Mouse (Mus musculus): ENCODE measurements around the gene Poln. TPM values are rescaled to one million over a fixed set of nuclear protein-coding genes. Genes with fewer than 3 reads are reported as not detected.
A peak's percentile ranks its signal among the peaks of the same experiment; 100 is the strongest.

Poln gene
- polyA plus RNA-seq, 2 experiments: 1.3 to 1.7 TPM

DNA sequence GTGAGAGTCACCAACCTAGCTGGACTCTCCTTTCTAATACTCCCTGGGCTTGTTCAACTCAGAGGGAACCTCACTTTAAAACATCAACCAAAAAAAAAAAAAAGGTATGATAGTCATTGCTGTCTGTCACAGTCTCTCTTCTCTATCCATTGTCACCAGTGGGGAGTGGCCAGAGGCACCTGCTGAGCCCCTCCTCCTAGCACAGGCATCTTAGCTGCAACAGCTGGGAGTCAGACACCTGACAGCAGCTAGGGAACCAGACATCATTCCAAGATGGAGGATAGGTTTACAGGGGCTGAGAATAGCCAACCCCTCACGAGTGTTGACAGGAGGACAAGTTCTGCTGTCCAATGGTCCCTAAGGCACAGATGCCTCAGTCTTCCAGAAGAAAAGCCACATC, 25.2 kb upstream of the Poln start:
- no peak for TF ChIP-seq POLR2A (IDR thresholded peaks at IDR 0.05; ENCODE audit: borderline replicate concordance, extremely low read depth, insufficient read depth, insufficient read length)
- Histone ChIP-seq H3K36me3 (ENCODE audit: control insufficient read depth, insufficient read depth, low read length) (no peaks in the 10 kb centered on the region), H3K4me2 (replicated peaks; ENCODE audit: low read depth, low read length, severe bottlenecking) (no peak overlapping the region), H3K4me3 (replicated peaks; ENCODE audit: low read length) (no peak overlapping the region), H3K9ac (ENCODE audit: low read depth, low read length, severe bottlenecking) (no peak overlapping the region), H3K9me3 (ENCODE audit: control insufficient read depth, low read length) (no peaks in the 10 kb centered on the region), H3K4me1 (ENCODE audit: control insufficient read depth, insufficient read depth, low read length) (no peaks in the 10 kb centered on the region), H3K27ac (replicated peaks; ENCODE audit: low read depth, low read length) (no peak overlapping the region), H3K27me3 (ENCODE audit: control insufficient read depth, insufficient read depth, low read length) (no peaks in the 10 kb centered on the region)
- DNase-seq (ENCODE audit: low spot score) (no peak), ATAC-seq (ENCODE audit: low FRiP score, low read depth) (no peak)
- 46% methylated on average over 1 of the region's 1 CpGs for WGBS

DNA sequence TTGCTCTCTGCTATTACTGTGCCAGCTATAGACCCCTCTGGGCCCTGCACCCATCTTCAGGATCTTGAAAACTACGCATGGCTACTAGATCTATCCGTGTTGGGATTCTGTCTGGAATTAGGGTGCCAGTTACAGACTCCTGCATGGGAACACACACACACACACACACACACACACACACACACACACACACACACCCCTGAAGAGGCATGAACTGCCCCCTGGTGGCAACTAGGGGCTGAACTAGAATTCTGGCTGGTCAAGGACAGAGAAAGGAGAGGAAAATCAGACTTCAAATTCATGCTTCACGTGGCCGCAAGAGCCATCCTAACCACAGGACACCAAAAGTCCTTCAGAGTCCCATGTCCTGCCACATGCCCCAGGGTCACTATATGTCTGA, 22.6 kb upstream of the Poln start:
- no peak overlapping the region for H3K4me3 ChIP-seq (replicated peaks; ENCODE audit: low read length)
- H3K27me3 ChIP-seq (ENCODE audit: control insufficient read depth, insufficient read depth, low read length): no peaks in the 10 kb centered on the region
- peaks cover 7% of the 10 kb centered on the region for H3K4me1 ChIP-seq (ENCODE audit: control insufficient read depth, insufficient read depth, low read length)
- WGBS: 85% methylated on average over 4 of the region's 4 CpGs
- DNase-seq (ENCODE audit: low spot score) (no peak), ATAC-seq (ENCODE audit: low FRiP score, low read depth) (no peak)
- H3K4me2 ChIP-seq (replicated peaks; ENCODE audit: low read depth, low read length, severe bottlenecking): no peak overlapping the region
- no peaks in the 10 kb centered on the region for H3K9me3 ChIP-seq (ENCODE audit: control insufficient read depth, low read length)
- H3K9ac ChIP-seq (ENCODE audit: low read depth, low read length, severe bottlenecking): no peak overlapping the region
- H3K36me3 ChIP-seq (ENCODE audit: control insufficient read depth, insufficient read depth, low read length): no peaks in the 10 kb centered on the region
- no peak for TF ChIP-seq POLR2A (IDR thresholded peaks at IDR 0.05; ENCODE audit: borderline replicate concordance, extremely low read depth, insufficient read depth, insufficient read length)
- H3K27ac ChIP-seq (replicated peaks; ENCODE audit: low read depth, low read length): no peak overlapping the region

DNA sequence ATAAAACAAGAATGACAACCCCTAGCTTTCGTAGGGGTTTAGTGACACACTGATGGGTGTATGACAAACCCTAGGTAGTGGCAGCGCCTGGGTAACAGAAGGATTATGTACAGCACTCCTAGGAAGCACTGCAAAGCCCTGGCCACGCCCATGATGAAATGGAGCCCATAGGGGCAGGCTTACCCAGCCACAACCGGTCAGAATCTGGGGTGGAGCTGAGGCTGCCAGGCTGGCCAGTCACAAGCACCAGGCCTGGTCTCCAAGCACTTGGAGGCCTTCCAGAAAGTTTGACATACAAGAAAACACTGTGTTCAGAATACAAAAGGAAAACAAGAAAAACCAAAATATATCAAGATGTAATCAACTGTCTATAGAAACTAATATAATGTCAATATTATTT, 21.8 kb upstream of the Poln start:
- no peaks in the 10 kb centered on the region for H3K27me3 ChIP-seq (ENCODE audit: control insufficient read depth, insufficient read depth, low read length)
- no peaks in the 10 kb centered on the region for H3K36me3 ChIP-seq (ENCODE audit: control insufficient read depth, insufficient read depth, low read length)
- H3K4me1 ChIP-seq (ENCODE audit: control insufficient read depth, insufficient read depth, low read length): peaks cover 9% of the 10 kb centered on the region
- TF ChIP-seq POLR2A (IDR thresholded peaks at IDR 0.05; ENCODE audit: borderline replicate concordance, extremely low read depth, insufficient read depth, insufficient read length): no peak
- DNase-seq (ENCODE audit: low spot score) (no peak), ATAC-seq (ENCODE audit: low FRiP score, low read depth) (no peak)
- H3K27ac ChIP-seq (replicated peaks; ENCODE audit: low read depth, low read length): no peak overlapping the region
- no peak overlapping the region for H3K4me3 ChIP-seq (replicated peaks; ENCODE audit: low read length)
- 52% methylated on average over 4 of the region's 4 CpGs for WGBS
- H3K9me3 ChIP-seq (ENCODE audit: control insufficient read depth, low read length): no peaks in the 10 kb centered on the region
- no peak overlapping the region for H3K9ac ChIP-seq (ENCODE audit: low read depth, low read length, severe bottlenecking)
- no peak overlapping the region for H3K4me2 ChIP-seq (replicated peaks; ENCODE audit: low read depth, low read length, severe bottlenecking)

DNA sequence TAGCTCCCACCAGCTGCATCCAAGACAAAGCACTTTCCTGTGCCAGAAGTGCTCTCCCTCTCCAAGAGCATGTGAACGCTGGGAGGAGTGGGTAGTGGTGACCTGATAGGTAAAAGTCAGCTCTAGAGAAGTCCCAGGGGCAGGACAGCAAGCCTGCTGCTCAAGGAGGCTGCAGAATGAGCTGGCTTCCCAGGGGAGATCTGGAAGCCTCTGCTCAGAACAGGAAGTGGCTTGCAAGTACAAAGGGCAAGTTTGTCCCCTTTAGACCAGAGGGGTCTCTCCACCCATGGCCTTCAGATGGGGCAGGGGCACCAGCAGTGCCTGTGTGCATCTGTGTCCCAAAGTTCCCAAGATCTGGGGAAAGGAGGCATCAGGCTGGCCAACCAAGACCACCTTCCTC, 20.3 kb upstream of the Poln start:
- ATAC-seq (ENCODE audit: low FRiP score, low read depth) (no peak), DNase-seq (ENCODE audit: low spot score) (no peak)
- Histone ChIP-seq H3K9me3 (ENCODE audit: control insufficient read depth, low read length) (no peaks in the 10 kb centered on the region), H3K27ac (replicated peaks; ENCODE audit: low read depth, low read length) (no peak overlapping the region), H3K27me3 (ENCODE audit: control insufficient read depth, insufficient read depth, low read length) (no peaks in the 10 kb centered on the region), H3K36me3 (ENCODE audit: control insufficient read depth, insufficient read depth, low read length) (peaks cover 13% of the 10 kb centered on the region; the same call in 1 of the 2 replicates), H3K9ac (ENCODE audit: low read depth, low read length, severe bottlenecking) (no peak overlapping the region), H3K4me3 (replicated peaks; ENCODE audit: low read length) (no peak overlapping the region), H3K4me1 (ENCODE audit: control insufficient read depth, insufficient read depth, low read length) (peaks cover 21% of the 10 kb centered on the region), H3K4me2 (replicated peaks; ENCODE audit: low read depth, low read length, severe bottlenecking) (no peak overlapping the region)
- TF ChIP-seq POLR2A (IDR thresholded peaks at IDR 0.05; ENCODE audit: borderline replicate concordance, extremely low read depth, insufficient read depth, insufficient read length): no peak
- WGBS: 72% methylated on average over 1 of the region's 1 CpGs

DNA sequence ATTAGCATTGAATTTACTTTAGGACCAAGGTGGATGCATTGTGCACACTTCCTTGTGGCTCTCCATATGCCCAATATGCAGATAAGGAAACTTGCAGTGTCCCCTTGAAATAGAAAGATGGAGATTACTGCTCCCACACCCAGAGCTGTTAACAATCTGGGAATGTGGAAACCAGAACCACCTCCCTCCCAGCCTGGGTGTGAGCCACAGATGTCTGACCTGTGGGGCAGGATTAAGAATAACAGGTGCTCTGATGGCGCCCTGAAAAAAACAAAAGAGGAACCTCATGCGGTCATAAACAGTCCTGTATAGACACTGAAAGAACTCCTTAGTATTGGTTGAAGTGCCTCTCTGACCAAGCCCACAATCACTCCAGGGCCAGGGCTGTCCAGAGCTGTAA, 19.6 kb upstream of the Poln start:
- no peak for DNase-seq (ENCODE audit: low spot score)
- TF ChIP-seq POLR2A (IDR thresholded peaks at IDR 0.05; ENCODE audit: borderline replicate concordance, extremely low read depth, insufficient read depth, insufficient read length): no peak
- H3K4me2 ChIP-seq (replicated peaks; ENCODE audit: low read depth, low read length, severe bottlenecking): peak overlapping the region; percentile 68
- no peak overlapping the region for H3K9ac ChIP-seq (ENCODE audit: low read depth, low read length, severe bottlenecking)
- H3K36me3 ChIP-seq (ENCODE audit: control insufficient read depth, insufficient read depth, low read length): peaks cover 20% of the 10 kb centered on the region; the same call in 1 of the 2 replicates
- no peaks in the 10 kb centered on the region for H3K27me3 ChIP-seq (ENCODE audit: control insufficient read depth, insufficient read depth, low read length)
- no peak for ATAC-seq (ENCODE audit: low FRiP score, low read depth)
- H3K4me3 ChIP-seq (replicated peaks; ENCODE audit: low read length): 0 out of 2 replicates have a peak overlapping the region, but pooled peaks have one; percentile 96
- no peaks in the 10 kb centered on the region for H3K9me3 ChIP-seq (ENCODE audit: control insufficient read depth, low read length)
- peaks cover 22% of the 10 kb centered on the region for H3K4me1 ChIP-seq (ENCODE audit: control insufficient read depth, insufficient read depth, low read length)
- H3K27ac ChIP-seq (replicated peaks; ENCODE audit: low read depth, low read length): no peak overlapping the region
- WGBS: 63% methylated on average over 2 of the region's 2 CpGs
